Mouse (Mus musculus): Measurements from ENCODE around the gene Ltb4r1.

DNA sequence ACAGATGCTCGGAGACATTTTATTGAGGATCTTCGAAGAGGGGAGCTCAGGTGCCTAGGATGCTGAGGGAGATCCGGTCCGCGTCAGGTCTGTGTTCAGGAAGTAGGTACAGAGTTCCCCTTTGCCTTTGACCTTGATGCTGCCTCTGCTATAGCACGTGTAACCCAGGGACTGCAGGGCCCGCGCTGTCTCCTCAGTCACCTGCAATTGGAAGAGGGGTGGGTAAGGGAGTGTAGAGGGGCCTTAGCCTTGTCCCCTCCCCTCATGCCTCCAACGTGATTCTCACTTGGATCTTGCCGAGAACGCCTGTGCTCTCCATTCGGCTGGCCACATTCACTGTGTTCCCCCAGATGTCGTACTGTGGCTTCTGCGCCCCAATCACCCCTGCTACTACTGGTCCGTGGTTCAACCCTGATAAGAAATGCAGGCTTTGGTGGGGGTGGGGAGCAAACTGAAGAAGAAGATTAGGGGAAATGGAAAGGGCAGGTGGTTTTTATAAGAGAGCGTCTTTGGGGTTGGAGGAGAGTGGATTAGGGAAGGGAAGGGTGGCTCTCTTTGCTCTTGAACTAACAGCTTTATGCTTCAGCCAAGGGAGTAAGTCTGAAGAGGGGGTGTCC lies 3.4 kb downstream of the Ltb4r1 start:
- TF ChIP-seq NANOG (IDR thresholded peaks at IDR 0.05; ENCODE audit: borderline replicate concordance, low read length) (no peak), CTCF (conservative IDR thresholded peaks at IDR 0.05; ENCODE audit: low read length) (no peak)
